Mouse (Mus musculus): ENCODE measurements at regions not wholly inside any gene's neighbourhood (a gene's known extent, or its start where the extent isn't known, plus 50 kb on each side); places are given as distances from the start of the nearest gene placed in this dataset.
A peak's percentile ranks its signal among the peaks of the same experiment; 100 is the strongest.

GRCm38 (mm10) chr1:34740891-34741290 is 102.0 kb downstream of the Fam168b start:
- DNase-seq: no peak

DNA sequence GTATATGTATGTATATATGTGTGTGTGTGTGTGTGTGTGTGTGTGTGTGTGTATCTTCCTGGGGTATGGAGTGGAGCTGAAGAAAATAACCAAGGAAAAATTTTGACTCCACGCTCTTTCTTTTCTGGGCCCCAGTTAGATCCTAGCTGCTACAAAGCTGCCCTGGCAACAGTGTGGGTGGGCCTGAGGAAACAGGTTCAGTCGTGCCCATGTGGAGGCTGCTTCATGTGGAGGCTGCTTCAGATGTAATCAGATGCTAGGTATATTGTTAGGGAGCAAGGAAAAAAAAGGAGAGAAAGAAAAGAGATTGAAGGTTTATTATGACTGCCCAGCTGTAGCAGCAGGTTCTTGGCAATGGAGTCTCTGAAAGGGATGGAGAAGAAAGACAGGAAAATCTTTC is 100.6 kb downstream of the Fam168b start:
- DNase-seq: no peak

DNA sequence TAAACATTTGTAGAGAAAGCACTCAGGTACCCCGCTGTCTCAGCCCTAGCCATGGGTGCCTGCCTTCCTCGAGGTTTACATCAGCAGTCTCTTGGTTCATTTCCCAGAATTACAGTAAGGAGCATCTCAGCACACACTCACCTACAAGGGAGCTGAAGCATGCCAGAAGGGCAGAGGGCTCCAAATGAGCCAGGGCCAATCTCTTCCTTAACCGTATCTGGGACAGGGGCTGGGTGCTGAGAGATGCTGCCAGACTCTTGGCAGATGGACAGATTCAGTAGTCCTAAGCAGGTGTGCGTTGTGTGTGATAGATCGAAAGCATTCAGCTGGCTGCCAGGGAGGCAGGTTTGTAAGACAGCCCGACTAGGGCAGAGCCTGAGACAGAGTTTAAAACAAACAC is 97.0 kb downstream of the Fam168b start:
- DNase-seq: no peak

- peak; percentile 59 for DNase-seq
Measured at GRCm38 (mm10) chr1:34749161-34750040, 93.5 kb downstream of the Fam168b start.

DNA sequence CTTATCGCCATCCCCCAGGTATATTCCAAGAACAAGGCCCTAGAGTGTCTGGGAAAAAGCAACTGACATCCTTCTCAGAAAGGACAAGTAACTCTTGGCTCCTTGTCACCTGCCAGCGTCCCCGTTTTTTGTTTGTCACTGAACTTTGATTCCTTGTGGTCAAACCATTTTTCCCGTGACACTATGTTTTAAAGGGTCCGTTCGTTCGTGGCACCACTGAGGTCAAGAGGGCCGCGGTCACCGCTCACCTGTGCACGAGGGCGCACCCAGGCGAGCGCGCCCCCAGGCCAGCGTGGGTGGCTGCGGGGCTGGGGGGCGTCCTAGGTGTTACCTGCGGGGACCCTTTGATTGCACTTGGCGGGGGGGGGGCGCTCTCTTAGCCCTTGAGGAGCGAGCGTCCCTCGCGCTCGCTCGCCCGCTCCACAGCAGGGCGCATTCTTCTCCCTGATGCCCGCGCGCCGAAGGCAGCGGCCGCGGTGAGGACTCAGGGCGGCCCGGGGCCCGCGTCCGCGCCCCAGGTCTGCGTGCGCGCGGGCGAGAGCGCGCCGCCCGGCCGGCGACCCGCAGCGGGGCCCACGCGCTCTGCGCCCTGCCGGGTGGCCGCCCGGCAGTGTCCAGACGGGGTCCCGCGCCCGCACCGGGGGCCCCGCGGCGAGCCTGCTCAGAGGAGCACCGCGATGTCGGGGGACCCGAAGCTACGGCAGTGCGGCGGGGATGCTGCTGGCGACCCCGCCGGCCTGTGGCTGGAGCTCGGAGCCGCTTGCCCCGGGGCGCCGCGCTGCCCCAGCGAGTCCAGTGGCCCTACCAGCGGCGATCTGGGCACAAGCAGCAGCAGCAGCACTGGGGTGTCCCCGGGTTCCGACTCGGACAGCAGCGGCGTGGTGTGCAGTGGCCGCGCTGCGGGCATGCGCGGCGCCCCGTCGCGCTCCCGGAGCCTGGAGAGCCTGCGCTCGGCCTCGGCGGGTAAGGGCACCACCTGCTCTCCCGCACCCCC is 92.5 kb downstream of the Fam168b start:
- DNase-seq: peak; percentile 30

DNA sequence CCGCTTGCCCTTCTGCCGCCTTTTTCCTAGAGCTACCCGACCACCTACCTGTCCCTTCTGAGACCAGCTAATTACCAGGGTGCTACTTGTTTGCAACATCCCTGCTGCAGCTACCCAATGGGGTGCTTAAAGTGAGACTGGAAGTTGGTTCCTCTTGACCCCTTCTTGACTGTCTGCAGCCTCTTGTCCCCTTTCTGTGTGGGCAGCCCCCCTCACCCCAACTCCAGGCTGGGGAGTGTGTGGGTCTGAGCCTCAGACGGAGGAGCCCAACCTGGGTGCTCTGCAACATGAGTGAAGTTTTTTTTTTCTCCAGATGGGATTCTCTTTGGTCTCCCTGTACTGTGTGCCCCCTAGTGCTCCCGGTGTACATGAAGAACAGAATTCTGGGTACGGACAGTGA is 91.7 kb downstream of the Fam168b start:
- DNase-seq: no peak

GRCm38 (mm10) chr1:34753581-34753980 is 89.3 kb downstream of the Fam168b start:
- peak; percentile 66 for DNase-seq

- peak; percentile 19 for DNase-seq
Measured at GRCm38 (mm10) chr1:34760547-34760946, 82.3 kb downstream of the Fam168b start.

DNA sequence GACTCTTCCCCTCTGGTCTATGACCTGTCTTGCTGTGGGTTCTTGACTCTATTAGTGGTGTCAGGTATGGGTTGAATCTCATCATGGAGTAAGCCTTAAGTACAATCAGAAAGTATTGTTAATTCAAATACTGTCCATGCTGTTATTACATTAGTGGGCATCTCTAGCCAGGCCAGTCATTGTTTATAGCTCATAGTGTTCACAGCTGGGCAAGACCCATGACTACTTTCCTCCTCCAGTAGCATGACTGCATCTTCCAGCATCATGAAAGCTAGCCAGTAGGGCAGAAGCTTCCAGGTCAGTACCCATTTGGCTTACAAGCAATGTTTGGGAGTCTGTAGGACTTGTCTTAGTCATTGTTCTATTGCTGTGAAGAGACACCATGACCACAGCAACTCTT is 81.4 kb downstream of the Fam168b start:
- no peak for DNase-seq

DNA sequence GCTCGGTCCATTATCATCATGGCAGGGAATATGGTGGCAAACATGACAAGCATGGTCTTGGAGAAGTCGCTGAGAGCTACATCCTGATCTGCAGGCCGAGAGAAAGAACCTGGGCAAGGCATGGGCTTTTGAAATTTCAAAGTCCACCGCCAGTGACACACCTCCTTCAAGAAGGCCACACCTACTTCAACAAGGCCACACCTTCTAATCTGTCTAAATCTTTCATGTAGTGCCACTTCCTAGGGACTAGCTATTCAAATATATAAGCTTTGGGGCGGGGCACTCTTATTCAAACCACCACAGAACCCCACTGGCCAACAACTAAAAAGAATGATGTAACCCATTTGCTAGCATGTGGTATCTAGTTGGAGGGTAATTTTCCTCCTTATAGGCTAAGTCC is 81.0 kb downstream of the Fam168b start:
- DNase-seq: no peak

All from right cerebral cortex, adult 18-20 months (tissue).